Mouse (Mus musculus): ENCODE data around the gene Gm15013.
A peak's percentile ranks its signal among the peaks of the same experiment; 100 is the strongest.
"Not testable (repeated sequence)": the region's sequence is repeated elsewhere in the genome, so short reads cannot be mapped to it uniquely, and the experiment has no call there.

The Gm15013 gene

DNA sequence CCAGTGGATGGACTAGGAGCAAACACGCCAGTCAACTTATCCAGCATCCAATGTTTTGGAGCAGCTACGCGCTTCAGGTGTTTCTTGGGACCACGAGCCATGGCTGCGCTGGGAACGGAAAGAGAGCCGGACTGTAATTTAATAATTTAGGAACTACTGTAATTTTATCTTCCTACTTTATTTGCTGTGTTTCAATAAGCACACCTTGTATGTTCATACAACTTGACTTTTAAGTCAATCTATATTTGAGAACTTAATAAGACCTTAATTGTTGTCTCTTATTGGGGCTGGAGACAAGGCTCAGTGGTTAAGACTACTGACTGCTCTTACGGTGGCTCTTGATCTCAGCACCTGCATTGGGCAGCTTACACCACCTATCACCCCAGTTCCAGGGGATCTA, at the start of gene Gm15013:
Gene Gm15013, minus strand, starts transcription at position 101 of the 400 bp plus-strand sequence.
- no peak for DNase-seq (ENCODE audit: low spot score)

DNA sequence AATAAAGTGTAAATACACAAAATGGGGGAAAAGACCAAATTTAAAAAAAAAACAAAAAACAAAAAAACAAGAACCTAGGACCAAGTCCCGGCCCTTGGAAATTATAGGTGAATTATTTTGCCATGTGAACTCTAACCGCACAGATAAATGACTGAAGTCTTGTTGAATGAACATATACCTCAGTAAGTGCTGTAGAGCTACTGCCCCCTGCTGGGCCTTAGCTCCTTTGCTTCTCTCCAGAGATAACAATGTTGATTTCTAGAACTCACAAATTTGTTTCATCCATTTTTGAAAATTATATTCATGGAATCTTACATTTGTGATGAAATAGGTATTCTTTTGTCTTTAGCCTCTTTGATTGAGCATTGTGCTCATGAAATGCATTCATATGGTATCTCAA, 48.3 kb upstream of the Gm15013 start:
- no peak for DNase-seq (ENCODE audit: low spot score)

DNA sequence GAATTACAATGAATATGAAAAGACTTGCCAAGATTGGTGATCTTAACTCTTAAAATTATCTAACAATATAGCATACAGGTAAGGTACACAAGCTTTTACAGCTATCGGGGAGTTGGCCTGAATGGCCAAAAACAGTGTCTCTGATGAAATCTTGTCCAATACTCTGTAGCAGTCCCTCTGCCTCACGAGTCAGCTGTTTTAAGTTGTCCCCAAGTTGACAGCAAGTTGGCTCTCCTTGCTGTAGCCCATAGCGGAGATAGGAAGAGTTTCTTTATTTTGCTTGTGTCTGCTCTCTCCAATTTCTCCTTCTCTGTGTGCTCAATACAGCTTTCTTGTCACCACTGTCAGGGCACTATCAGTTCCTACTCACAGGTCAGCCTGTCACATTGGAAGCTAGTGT, 44.4 kb upstream of the Gm15013 start:
- DNase-seq (ENCODE audit: low spot score): not testable (repeated sequence)

DNA sequence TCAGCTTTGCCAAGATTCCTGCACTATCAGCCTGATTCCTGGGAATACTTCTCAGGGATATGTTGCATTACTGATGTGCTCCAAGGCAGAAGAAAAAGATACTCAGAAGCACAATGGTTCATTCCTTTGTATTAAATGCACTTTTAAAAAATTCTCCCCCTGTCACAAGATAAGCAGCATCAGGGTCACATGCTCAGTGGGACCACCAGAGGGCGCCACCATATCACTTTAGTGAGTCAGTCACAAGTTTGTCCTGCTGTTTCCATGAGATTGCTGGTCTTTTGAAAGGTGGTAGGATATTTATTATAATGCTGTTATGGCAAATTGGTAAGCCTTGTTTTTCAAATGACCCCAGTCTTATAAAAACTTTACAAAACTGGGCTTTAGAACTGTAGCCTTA, 37.6 kb upstream of the Gm15013 start:
- no peak for DNase-seq (ENCODE audit: low spot score)

DNA sequence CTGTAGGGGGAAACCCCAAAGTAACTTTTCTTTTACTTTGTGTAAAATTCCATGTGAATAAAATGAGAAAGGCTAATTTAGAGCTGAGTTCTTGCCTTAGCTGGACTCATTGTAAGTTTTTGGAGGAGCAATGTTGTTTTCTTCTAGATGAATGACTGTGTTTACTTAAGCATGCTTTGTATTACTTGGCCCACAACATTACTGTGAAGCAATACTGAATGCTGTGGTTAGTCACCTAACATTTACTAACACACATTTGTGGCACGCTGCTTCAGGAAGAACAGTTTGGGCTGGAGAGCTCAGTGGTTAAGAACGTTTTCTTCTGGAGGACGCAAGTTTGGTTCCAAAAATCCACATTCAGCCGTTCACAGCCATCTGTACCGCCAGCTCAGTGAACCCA, 22.8 kb upstream of the Gm15013 start:
- DNase-seq (ENCODE audit: low spot score): no peak

DNA sequence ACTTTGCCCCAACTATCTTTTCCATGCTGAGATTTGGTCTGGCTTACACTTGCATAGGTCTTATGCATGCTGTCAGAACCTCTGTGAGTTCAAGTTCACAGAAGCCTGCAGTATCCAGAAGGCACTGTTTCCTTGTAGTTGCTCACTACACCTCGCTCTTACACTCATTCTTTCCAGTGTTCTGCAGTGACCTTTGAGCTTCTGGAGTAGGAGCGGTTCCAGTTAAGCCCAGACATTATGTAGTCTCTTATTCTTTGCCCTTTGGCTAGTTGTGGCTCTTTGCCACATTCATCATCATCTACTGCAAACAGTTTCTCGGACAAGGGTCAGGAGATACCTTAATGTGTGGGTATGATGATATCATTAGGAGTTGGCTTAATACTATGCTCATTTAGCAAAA, 16.3 kb upstream of the Gm15013 start:
- DNase-seq (ENCODE audit: low spot score): no peak

DNA sequence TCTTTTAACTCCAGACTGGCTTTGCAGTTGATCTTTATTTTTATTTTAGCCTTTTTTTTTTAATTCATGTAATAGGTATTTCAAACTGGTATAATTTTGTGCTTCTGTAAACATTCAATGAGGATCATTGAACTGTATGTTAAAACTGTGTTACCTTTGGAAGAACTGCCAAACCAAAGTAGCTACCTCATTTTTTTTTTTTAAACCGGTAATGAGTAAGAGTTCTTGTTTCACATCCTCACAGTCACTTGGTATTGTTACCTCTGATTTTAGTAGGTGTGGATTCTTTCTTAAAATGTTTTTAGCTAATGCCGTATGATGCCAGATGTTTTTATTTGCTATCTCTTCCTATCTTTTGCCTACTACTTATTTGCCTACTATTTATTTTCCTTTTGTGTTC, 8.1 kb upstream of the Gm15013 start:
- DNase-seq (ENCODE audit: low spot score): no peak

DNA sequence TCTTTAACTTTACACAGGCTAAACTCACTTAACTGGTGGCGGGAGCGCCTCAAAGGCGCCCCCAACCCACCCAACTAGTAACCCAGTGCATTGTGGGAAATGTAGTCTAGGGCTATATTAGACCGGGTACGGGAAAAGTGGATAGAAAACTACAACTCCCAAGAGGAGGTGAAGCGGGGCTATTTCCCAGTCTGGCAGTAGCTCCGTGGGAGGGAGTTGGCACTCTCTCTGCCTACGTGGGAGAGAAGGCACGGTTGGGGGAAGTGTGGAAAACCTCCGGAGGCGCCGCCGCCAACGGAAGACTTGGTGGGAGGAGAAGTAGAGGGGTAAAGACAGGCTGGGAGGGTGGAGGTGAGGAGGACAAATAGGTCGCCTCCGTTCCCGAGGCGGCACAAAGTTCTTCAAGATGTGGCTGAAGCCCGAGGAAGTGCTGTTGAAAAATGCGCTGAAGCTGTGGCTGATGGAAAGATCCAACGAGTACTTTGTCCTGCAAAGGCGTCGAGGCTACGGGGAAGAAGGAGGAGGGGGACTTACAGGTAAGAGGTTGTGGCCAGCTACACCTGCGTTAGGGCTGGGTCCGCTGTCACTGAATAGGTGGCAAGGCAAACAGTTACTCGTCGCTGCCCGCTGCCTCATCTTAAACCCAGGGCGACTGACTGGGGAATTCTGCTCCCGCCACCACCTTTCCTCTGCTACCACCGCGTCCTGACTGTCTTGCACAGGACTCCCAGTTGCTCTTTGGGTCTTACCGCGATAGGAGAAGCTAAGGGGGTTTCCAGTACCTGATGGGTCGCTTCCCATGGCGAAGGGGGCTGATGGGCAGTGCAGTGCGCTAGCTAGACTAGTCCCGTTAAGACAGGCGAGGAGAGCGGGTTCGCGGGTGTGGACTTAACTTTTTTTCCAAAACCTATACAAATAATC, 29.2 kb downstream of the Gm15013 start, which contains the start of gene Tbc1d8b:
Gene Tbc1d8b, plus strand, starts transcription at position 222 of the 921 bp plus-strand sequence.
- peak; percentile 84 for DNase-seq (ENCODE audit: low spot score)

DNA sequence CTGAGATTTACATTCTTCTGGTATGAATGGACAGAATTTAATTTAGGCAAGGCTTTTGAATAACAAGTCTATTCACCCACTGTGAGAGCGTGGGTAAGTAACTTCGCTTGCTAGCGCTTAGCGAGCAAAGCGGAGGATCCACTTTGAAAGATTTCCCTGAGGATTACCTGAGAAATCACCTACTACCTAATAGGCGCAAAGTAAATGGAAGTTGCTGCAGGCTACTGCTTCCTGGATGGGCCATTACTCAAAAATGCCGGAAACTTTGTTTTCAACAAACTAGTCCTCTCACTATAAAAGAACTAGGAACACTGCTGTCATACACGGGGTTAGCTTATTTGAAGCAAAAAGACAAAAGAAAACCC, 29.9 kb downstream of the Gm15013 start:
- DNase-seq (ENCODE audit: low spot score): no peak

DNA sequence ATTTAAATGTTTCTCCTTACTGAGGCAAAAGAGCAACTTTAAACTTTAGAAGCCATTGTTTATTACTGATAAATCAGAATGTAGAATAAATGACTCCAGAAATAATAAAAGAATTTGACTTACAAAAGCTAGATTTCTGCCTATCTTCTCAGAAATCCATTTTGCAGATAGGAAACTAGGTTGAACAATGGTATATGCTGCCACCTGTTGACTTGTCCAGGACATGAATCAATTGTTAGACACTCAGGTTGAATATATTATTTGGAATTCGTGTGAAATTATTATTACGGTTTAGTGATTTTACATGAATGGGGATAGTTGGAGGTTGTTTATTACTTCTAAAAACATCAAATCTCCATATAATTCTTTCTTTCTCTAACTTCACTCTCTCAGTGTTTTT, 48.5 kb downstream of the Gm15013 start:
- no peak for DNase-seq (ENCODE audit: low spot score)
